Mouse (Mus musculus) kidney, embryonic 15.5 days (tissue): ENCODE data around the gene Ccng1. TPM values are rescaled to one million over a fixed set of nuclear protein-coding genes. Genes with fewer than 3 reads are reported as not detected.

Experiments used
- ATAC-seq: fragments of 200-750 bp; cut with Nextera tagmentation; replicated peaks from 2 replicates; pipeline ENCODE4 v1.8.0; 2017; ENCODE audit warnings: moderate TSS enrichment; ENCODE audit not compliant: low FRiP score
- H3K27ac ChIP-seq: fragments of 300-500 bp; sonication (generic); 2 replicates; pipeline ENCODE4 v1.5.1; 2015; ENCODE audit warnings: mild to moderate bottlenecking, inconsistent platforms
- H3K27me3 ChIP-seq: fragments of 300-500 bp; sonication (generic); 2 replicates; pipeline ENCODE4 v1.6.1; 2015; ENCODE audit warnings: inconsistent platforms
- H3K36me3 ChIP-seq: fragments of 300-500 bp; sonication (generic); 2 replicates; pipeline ENCODE4 v1.6.1; 2015; ENCODE audit warnings: inconsistent platforms
- H3K4me1 ChIP-seq: fragments of 300-500 bp; sonication (generic); 2 replicates; pipeline ENCODE4 v1.6.1; 2015; ENCODE audit warnings: inconsistent platforms
- H3K4me2 ChIP-seq: fragments of 300-500 bp; sonication (generic); 2 replicates; pipeline ENCODE4 v1.6.1; 2015; ENCODE audit warnings: moderate library complexity, mild to moderate bottlenecking, inconsistent platforms
- H3K4me3 ChIP-seq: fragments of 300-500 bp; sonication (generic); replicated peaks from 2 replicates; pipeline ENCODE4 v1.5.1; 2015; ENCODE audit warnings: mild to moderate bottlenecking, inconsistent platforms
- H3K9ac ChIP-seq: fragments of 300-500 bp; sonication (generic); 2 replicates; pipeline ENCODE4 v1.6.1; 2015; ENCODE audit warnings: mild to moderate bottlenecking, inconsistent platforms
- H3K9me3 ChIP-seq: fragments of 300-500 bp; sonication (generic); replicated peaks from 2 replicates; pipeline ENCODE4 v1.6.1; 2016; ENCODE audit warnings: inconsistent platforms
- WGBS: fragments of 180-500 bp; shearing (Covaris S2); methylation state at CpG from one replicate; pipeline ENCODE4 v1.1.7; 2015; ENCODE audit warnings: mixed read lengths; 5-methylcytosine and 5-hydroxymethylcytosine counted together
- polyA plus RNA-seq: library from polyadenylated mRNA; unstranded; fragments of >200 nt; fragmentation: Nextera tagmentation; extraction: Ambion mirVana; gene quantifications from 2 replicates; pipeline ENCODE4 v1.2.1, GENCODE M21; 2015

The Ccng1 gene
- 37.9 and 42.6 TPM in 2 replicates for polyA plus RNA-seq

DNA sequence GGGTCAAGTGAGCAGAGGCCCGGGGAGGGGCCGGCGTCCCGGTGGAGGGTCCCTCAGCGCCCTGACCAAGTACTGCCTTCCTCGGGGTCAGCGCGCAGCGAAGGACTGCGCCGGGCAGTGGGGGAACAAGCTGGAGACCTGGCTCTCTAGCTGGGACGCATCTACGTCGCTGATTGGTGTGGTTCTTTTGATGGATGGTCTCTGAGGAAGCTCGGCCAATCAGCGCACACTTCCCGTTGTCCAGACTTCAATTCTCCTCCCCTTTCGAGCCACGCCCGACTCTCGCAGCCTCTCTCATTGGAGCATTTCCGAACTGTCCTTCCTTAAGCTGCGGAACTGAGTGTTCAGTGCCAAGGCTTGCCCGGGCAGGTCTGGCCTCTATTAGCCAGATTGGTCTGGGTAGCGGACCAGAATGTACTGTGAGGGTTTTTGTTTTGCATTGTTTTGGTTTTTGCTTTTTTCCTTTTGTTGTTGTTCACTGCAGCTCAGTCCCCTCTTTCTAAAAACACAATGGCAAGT lies at the start of gene Ccng1:
Ccng1 (minus strand) TSS at position 203 of the 519 bp plus-strand sequence.
- peak; percentile 100 for ATAC-seq
- Histone ChIP-seq H3K27ac (peak within 1 kb of the TSS; percentile 67), H3K4me1 (peaks cover 13% of the 10 kb centered on the region), H3K4me3 (peak within 1 kb of the TSS; percentile 79), H3K9me3 (no peaks in the 10 kb centered on the region), H3K36me3 (peaks cover 18% of the 10 kb centered on the region), H3K4me2 (peak within 1 kb of the TSS; percentile 81), H3K9ac (peak within 1 kb of the TSS; percentile 75), H3K27me3 (no peaks in the 10 kb centered on the region)
- WGBS: 1% methylated on average over 25 of the region's 25 CpGs

DNA sequence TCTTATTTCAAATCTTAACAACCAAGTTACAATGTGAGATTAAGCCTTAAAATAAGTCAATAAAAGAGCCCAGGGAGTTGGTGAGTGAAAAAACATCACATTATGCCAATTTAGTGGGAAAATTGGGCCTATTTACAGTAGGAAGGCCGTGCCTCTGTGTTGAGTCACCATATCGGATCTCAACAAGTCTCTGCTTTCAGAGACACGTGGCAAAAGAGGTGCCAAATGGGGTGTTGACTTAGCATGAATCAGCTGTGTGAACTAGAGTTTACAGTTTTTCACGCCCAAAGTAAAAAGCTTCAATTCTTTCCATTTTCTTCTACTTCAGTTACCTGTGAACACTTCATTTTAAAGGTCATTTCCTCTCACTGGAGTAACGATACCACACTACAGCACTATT lies 35.2 kb upstream of the Ccng1 start:
- Histone ChIP-seq H3K4me1 (no peaks in the 10 kb centered on the region), H3K4me2 (no peak overlapping the region), H3K9ac (no peak overlapping the region), H3K27ac (no peak overlapping the region), H3K9me3 (no peaks in the 10 kb centered on the region), H3K36me3 (no peaks in the 10 kb centered on the region), H3K27me3 (no peaks in the 10 kb centered on the region), H3K4me3 (no peak overlapping the region)
- ATAC-seq: no peak
- WGBS: 68% methylated on average over 5 of the region's 5 CpGs

DNA sequence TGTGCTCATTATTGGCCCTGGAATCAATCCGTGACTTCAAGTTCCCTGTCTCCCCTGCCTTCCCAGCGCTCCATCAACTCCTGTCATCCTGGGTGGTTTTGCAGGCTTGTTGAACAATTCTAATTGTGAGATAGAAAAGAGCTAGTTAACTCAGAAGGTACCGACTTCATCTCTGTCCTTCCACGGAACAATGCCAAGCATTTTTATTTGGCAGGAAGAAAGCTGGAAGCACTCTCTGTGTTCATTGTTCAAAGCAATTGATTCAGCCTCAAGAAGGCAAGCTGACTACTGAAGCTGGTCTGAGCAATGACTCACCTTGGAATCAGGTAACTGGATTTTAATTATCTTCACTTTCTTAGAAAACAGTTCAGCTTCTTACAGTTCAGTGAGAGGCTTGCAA lies 34.6 kb upstream of the Ccng1 start:
- Histone ChIP-seq H3K4me3 (no peak overlapping the region), H3K9me3 (no peaks in the 10 kb centered on the region), H3K27ac (no peak overlapping the region), H3K4me2 (no peak overlapping the region), H3K27me3 (no peaks in the 10 kb centered on the region), H3K4me1 (no peaks in the 10 kb centered on the region), H3K9ac (no peak overlapping the region), H3K36me3 (no peaks in the 10 kb centered on the region)
- ATAC-seq: no peak
- WGBS: 86% methylated on average over 4 of the region's 4 CpGs

- H3K4me2 ChIP-seq: no peak overlapping the region
- H3K27me3 ChIP-seq: no peaks in the 10 kb centered on the region
- H3K36me3 ChIP-seq: no peaks in the 10 kb centered on the region
- no peaks in the 10 kb centered on the region for H3K4me1 ChIP-seq
- no peak overlapping the region for H3K27ac ChIP-seq
- no peak overlapping the region for H3K4me3 ChIP-seq
- ATAC-seq: no peak
- H3K9me3 ChIP-seq: no peaks in the 10 kb centered on the region
- H3K9ac ChIP-seq: no peak overlapping the region
- 91% methylated on average over 2 of the region's 2 CpGs for WGBS
These were observed 31.8 kb upstream of the Ccng1 start for GRCm38 (mm10) chr11:40786900-40787299.

GRCm38 (mm10) chr11:40784326-40784725 lies 29.2 kb upstream of the Ccng1 start:
- Histone ChIP-seq H3K4me1 (no peaks in the 10 kb centered on the region), H3K4me2 (no peak overlapping the region), H3K9me3 (no peaks in the 10 kb centered on the region), H3K36me3 (no peaks in the 10 kb centered on the region), H3K27me3 (no peaks in the 10 kb centered on the region), H3K9ac (no peak overlapping the region), H3K4me3 (no peak overlapping the region), H3K27ac (no peak overlapping the region)
- no peak for ATAC-seq
- 81% methylated on average over 8 of the region's 8 CpGs for WGBS

GRCm38 (mm10) chr11:40783346-40783745 lies 28.2 kb upstream of the Ccng1 start:
- ATAC-seq: no peak
- Histone ChIP-seq H3K9ac (no peak overlapping the region), H3K27ac (no peak overlapping the region), H3K4me2 (no peak overlapping the region), H3K4me3 (no peak overlapping the region), H3K9me3 (no peaks in the 10 kb centered on the region), H3K4me1 (no peaks in the 10 kb centered on the region), H3K36me3 (no peaks in the 10 kb centered on the region), H3K27me3 (no peaks in the 10 kb centered on the region)
- 84% methylated on average over 1 of the region's 1 CpGs for WGBS

GRCm38 (mm10) chr11:40781857-40782256 lies 26.7 kb upstream of the Ccng1 start:
- no peaks in the 10 kb centered on the region for H3K36me3 ChIP-seq
- no peak overlapping the region for H3K27ac ChIP-seq
- no peak overlapping the region for H3K4me2 ChIP-seq
- WGBS: 75% methylated on average over 2 of the region's 2 CpGs
- no peak for ATAC-seq
- no peaks in the 10 kb centered on the region for H3K27me3 ChIP-seq
- H3K9ac ChIP-seq: no peak overlapping the region
- no peak overlapping the region for H3K4me3 ChIP-seq
- no peaks in the 10 kb centered on the region for H3K9me3 ChIP-seq
- H3K4me1 ChIP-seq: no peaks in the 10 kb centered on the region

- H3K9ac ChIP-seq: no peak overlapping the region
- 51% methylated on average over 12 of the region's 12 CpGs for WGBS
- ATAC-seq: no peak
- peak overlapping the region; percentile 31; the same call in 1 of the 2 replicates for H3K4me2 ChIP-seq
- no peak overlapping the region for H3K4me3 ChIP-seq
- no peak overlapping the region for H3K27ac ChIP-seq
- no peaks in the 10 kb centered on the region for H3K4me1 ChIP-seq
- no peaks in the 10 kb centered on the region for H3K36me3 ChIP-seq
- H3K9me3 ChIP-seq: no peaks in the 10 kb centered on the region
- no peaks in the 10 kb centered on the region for H3K27me3 ChIP-seq
These were observed 20.5 kb upstream of the Ccng1 start for GRCm38 (mm10) chr11:40775315-40776269.

- WGBS: 79% methylated on average over 4 of the region's 4 CpGs
- H3K4me2 ChIP-seq: no peak overlapping the region
- H3K27me3 ChIP-seq: no peaks in the 10 kb centered on the region
- no peak for ATAC-seq
- no peaks in the 10 kb centered on the region for H3K4me1 ChIP-seq
- no peak overlapping the region for H3K27ac ChIP-seq
- no peaks in the 10 kb centered on the region for H3K9me3 ChIP-seq
- no peak overlapping the region for H3K9ac ChIP-seq
- no peak overlapping the region for H3K4me3 ChIP-seq
- H3K36me3 ChIP-seq: no peaks in the 10 kb centered on the region
These were observed 9.6 kb upstream of the Ccng1 start for GRCm38 (mm10) chr11:40764690-40765089.

- no peaks in the 10 kb centered on the region for H3K4me1 ChIP-seq
These were observed 8.3 kb upstream of the Ccng1 start for GRCm38 (mm10) chr11:40763395-40763794.

DNA sequence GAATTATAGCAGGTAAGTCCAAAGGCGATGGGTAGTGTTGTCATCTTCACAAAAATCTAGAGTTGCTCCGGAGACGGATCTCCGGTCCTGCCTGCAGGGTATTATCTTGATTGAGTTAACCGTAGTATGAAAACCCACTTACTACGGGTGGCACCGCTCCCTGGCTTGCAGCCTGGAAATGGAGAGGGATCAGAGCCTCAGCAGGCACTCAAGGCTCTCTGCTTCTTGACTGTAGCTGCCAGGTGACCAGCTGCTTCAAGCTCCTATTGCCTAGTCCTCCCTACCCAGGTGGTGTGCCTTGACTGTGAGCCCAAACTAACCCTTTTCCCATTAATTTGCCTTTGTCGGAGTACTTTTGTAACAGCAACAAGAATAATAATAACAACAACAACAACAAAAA lies 4.8 kb upstream of the Ccng1 start:
- Histone ChIP-seq H3K4me2 (no peak overlapping the region), H3K9ac (no peak overlapping the region), H3K4me3 (no peak overlapping the region), H3K36me3 (no peaks in the 10 kb centered on the region), H3K4me1 (no peaks in the 10 kb centered on the region), H3K27me3 (no peaks in the 10 kb centered on the region), H3K27ac (no peak overlapping the region), H3K9me3 (no peaks in the 10 kb centered on the region)
- no peak for ATAC-seq
- 84% methylated on average over 8 of the region's 8 CpGs for WGBS

More at GRCm38 (mm10) chr11:40763395-40763794, 8.3 kb upstream of the Ccng1 start:
- H3K36me3 ChIP-seq: no peaks in the 10 kb centered on the region
- H3K4me3 ChIP-seq: no peak overlapping the region
- no peak overlapping the region for H3K27ac ChIP-seq
- ATAC-seq: no peak
- no peak overlapping the region for H3K9ac ChIP-seq
- H3K9me3 ChIP-seq: no peaks in the 10 kb centered on the region
- H3K4me2 ChIP-seq: no peak overlapping the region
- 25% methylated on average over 2 of the region's 2 CpGs for WGBS
- no peaks in the 10 kb centered on the region for H3K27me3 ChIP-seq

DNA sequence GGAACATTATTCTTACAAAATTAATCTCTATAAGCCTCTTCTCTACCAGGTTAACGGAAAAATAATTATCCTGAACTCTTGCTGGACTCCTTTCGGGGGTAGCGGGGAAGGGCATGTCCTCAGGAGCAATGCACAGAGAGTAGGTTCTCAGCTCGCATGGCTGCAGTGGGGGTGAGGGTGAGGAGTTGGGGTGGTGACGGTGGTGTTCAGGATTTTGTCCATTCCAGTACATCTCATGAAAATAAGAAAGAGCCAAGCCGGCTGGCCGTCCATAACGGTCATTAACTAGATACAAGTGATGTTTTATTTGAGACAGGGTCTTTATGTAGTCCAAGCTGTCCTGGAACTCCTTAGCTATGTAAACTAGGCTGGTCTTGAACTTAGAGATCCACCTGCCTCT lies 857 bp upstream of the Ccng1 start:
- WGBS: 90% methylated on average over 8 of the region's 8 CpGs
- H3K27ac ChIP-seq: no peak overlapping the region
- ATAC-seq: no peak
- H3K27me3 ChIP-seq: no peaks in the 10 kb centered on the region
- H3K4me3 ChIP-seq: no peak overlapping the region
- no peak overlapping the region for H3K9ac ChIP-seq
- peaks cover 12% of the 10 kb centered on the region for H3K36me3 ChIP-seq
- no peaks in the 10 kb centered on the region for H3K9me3 ChIP-seq
- peaks cover 13% of the 10 kb centered on the region for H3K4me1 ChIP-seq
- H3K4me2 ChIP-seq: peak overlapping the region; percentile 81; the same call in 1 of the 2 replicates
